Mouse (Mus musculus) liver, postnatal 0 days (tissue): ENCODE measurements around the gene Eef1g. TPM values are rescaled to one million over a fixed set of nuclear protein-coding genes. Genes with fewer than 3 reads are reported as not detected.
A peak's percentile ranks its signal among the peaks of the same experiment; 100 is the strongest.
"Not testable (repeated sequence)": the region's sequence is repeated elsewhere in the genome, so short reads cannot be mapped to it uniquely, and the experiment has no call there.

Experiments
- ATAC-seq: fragments of 200-750 bp; cut with Nextera tagmentation; 2 replicates; pipeline ENCODE4 v1.8.0; 2017; ENCODE audit warnings: mild to moderate bottlenecking, moderate library complexity
- DNase-seq: peaks from one replicate; pipeline ENCODE4 v3.0.0-alpha.2; 2016
- H3K27ac ChIP-seq: fragments of 300-500 bp; sonication (generic); 2 replicates; pipeline ENCODE4 v1.5.1; 2014; ENCODE audit warnings: antibody characterized with exemption, moderate library complexity, mild to moderate bottlenecking, low read depth
- H3K27me3 ChIP-seq: fragments of 300-500 bp; sonication (generic); 2 replicates; pipeline ENCODE4 v1.6.1; 2014; ENCODE audit warnings: low read length, control low read depth, mixed read lengths; ENCODE audit not compliant: insufficient read depth
- H3K36me3 ChIP-seq: fragments of 300-500 bp; sonication (generic); replicated peaks from 2 replicates; pipeline ENCODE4 v1.6.1; 2014; ENCODE audit warnings: mild to moderate bottlenecking, control low read depth, low read length, moderate library complexity, mixed read lengths; ENCODE audit not compliant: insufficient read depth
- H3K4me1 ChIP-seq: fragments of 300-500 bp; sonication (generic); 2 replicates; pipeline ENCODE4 v1.6.1; 2014; ENCODE audit warnings: antibody characterized with exemption, mild to moderate bottlenecking, control low read depth; ENCODE audit not compliant: insufficient read depth
- H3K4me2 ChIP-seq: fragments of 300-500 bp; sonication (generic); 2 replicates; pipeline ENCODE4 v1.6.1; 2014; ENCODE audit warnings: low read depth, mild to moderate bottlenecking, low read length, moderate library complexity, mixed read lengths
- H3K4me3 ChIP-seq: fragments of 300-500 bp; sonication (generic); 2 replicates; pipeline ENCODE4 v1.5.1; 2014; ENCODE audit warnings: low read depth, low read length
- H3K9ac ChIP-seq: fragments of 300-500 bp; sonication (generic); replicated peaks from 2 replicates; pipeline ENCODE4 v1.6.1; 2014; ENCODE audit warnings: mild to moderate bottlenecking, moderate library complexity
- H3K9me3 ChIP-seq: fragments of 300-500 bp; sonication (generic); 2 replicates; pipeline ENCODE4 v1.6.1; 2016; ENCODE audit warnings: mild to moderate bottlenecking, control low read depth, low read length, mixed read lengths
- CTCF ChIP-seq: sonication (generic); IDR thresholded peaks from 2 replicates; pipeline ENCODE4 v1.5.1; 2016; ENCODE audit warnings: antibody characterized with exemption, low read depth
- EP300 ChIP-seq: IDR thresholded peaks from 2 replicates; pipeline ENCODE4 v1.6.1; 2016; ENCODE audit warnings: antibody characterized with exemption, low read depth, mild to moderate bottlenecking
- WGBS: fragments of 180-500 bp; shearing (Covaris S2); extraction: QIAGEN DNeasy Blood & Tissue Kit; methylation state at CpG from one replicate; pipeline ENCODE4 v1.1.7; 2014; ENCODE audit not compliant: insufficient replicate concordance; 5-methylcytosine and 5-hydroxymethylcytosine counted together
- polyA plus RNA-seq: library from polyadenylated mRNA; unstranded; fragments of >200 nt; fragmentation: Nextera tagmentation; extraction: Ambion mirVana; gene quantifications from 2 replicates; pipeline ENCODE4 v1.2.1, GENCODE M21; 2015

Eef1g gene
- polyA plus RNA-seq, 1 experiment from 2014 or later = 134 TPM

GRCm38 (mm10) chr19:8967373-8967743 lies 517 bp downstream of the Eef1g start:
- Histone ChIP-seq H3K27ac (peak overlapping the region; percentile 63), H3K4me2 (peak overlapping the region; percentile 90), H3K27me3 (no peaks in the 10 kb centered on the region), H3K9me3 (no peaks in the 10 kb centered on the region), H3K36me3 (peaks cover 67% of the 10 kb centered on the region), H3K4me3 (peak overlapping the region; percentile 62), H3K4me1 (peaks cover 18% of the 10 kb centered on the region), H3K9ac (peak overlapping the region; percentile 81)
- DNase-seq = no peak
- WGBS = under 1% methylated on average over 8 of the region's 8 CpGs
- no peak for TF ChIP-seq CTCF
- no peak for TF ChIP-seq EP300
- ATAC-seq = no peak

GRCm38 (mm10) chr19:8967893-8968292 lies 1.1 kb downstream of the Eef1g start:
- H3K27ac ChIP-seq = peak overlapping the region; percentile 63; the same call in 1 of the 2 replicates
- WGBS = 4% methylated on average over 9 of the region's 9 CpGs

DNA sequence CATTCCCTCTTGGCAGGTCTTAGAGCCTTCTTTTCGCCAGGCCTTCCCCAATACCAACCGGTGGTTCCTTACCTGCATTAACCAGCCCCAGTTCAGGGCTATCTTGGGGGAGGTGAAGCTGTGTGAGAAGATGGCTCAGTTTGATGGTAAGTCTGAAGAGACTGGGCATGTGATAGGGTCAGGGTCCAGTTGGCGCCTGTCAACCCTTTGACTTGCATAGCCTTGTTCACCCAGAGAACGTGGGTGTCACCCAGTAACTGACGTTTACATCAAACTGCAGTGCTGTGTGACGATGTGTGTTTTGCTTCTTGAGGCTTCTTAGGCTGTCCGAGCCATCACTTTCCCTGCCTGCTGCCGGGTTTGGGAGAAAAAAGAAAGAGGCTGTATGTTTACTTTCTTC lies 5.7 kb downstream of the Eef1g start:
- not testable (repeated sequence) for ATAC-seq, H3K27me3 ChIP-seq, DNase-seq, H3K9ac ChIP-seq, H3K9me3 ChIP-seq, H3K4me3 ChIP-seq, H3K4me2 ChIP-seq, H3K27ac ChIP-seq
- H3K36me3 ChIP-seq = peaks cover 72% of the 10 kb centered on the region
- H3K4me1 ChIP-seq = peaks cover 12% of the 10 kb centered on the region
- WGBS = 79% methylated on average over 8 of the region's 8 CpGs

More at GRCm38 (mm10) chr19:8967893-8968292, 1.1 kb downstream of the Eef1g start:
- DNase-seq = no peak
- Histone ChIP-seq H3K4me3 (peak overlapping the region; percentile 62), H3K4me2 (peak overlapping the region; percentile 90), H3K9me3 (no peaks in the 10 kb centered on the region), H3K36me3 (peaks cover 65% of the 10 kb centered on the region), H3K4me1 (peaks cover 18% of the 10 kb centered on the region), H3K27me3 (no peaks in the 10 kb centered on the region), H3K9ac (peak overlapping the region; percentile 81)
- no peak for TF ChIP-seq CTCF
- no peak for TF ChIP-seq EP300
- no peak for ATAC-seq

- H3K27me3 ChIP-seq = no peaks in the 10 kb centered on the region
- peaks cover 80% of the 10 kb centered on the region for H3K36me3 ChIP-seq
- no peak overlapping the region for H3K4me3 ChIP-seq
- WGBS = 81% methylated on average over 1 of the region's 1 CpGs
- DNase-seq (no peak), ATAC-seq (no peak)
- no peak overlapping the region for H3K9ac ChIP-seq
- no peaks in the 10 kb centered on the region; the same call in 1 of the 2 replicates for H3K4me1 ChIP-seq
- H3K9me3 ChIP-seq = no peaks in the 10 kb centered on the region
- TF ChIP-seq CTCF (no peak), EP300 (no peak)
- H3K4me2 ChIP-seq = no peak overlapping the region
- no peak overlapping the region for H3K27ac ChIP-seq
These were observed 7.8 kb downstream of the Eef1g start for GRCm38 (mm10) chr19:8974638-8975037.

DNA sequence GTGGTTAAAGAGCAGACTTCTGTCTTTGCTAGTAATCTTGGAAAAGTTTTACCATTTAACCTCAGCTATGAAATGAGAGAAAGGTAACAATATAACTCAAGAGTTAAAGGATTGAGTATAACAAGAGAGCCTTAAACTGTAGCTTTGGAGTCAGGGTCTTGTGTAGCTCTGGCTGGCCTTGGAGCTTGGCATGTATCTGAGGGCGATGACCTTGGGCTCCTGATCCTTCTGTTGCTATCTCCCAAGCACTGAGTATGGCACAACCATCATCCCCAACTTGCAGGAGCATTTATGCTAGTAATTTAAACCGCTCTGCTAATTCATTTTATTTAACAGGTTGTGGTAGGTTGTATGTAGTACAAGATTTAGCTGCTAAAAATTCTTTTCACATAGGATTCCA lies 8.7 kb downstream of the Eef1g start:
- WGBS = 92% methylated on average over 2 of the region's 2 CpGs
- ATAC-seq = no peak
- H3K36me3 ChIP-seq = peaks cover 75% of the 10 kb centered on the region

GRCm38 (mm10) chr19:8976535-8976934 lies 9.7 kb downstream of the Eef1g start:
- H3K9ac ChIP-seq = no peak overlapping the region
- ATAC-seq (peak; percentile 64), DNase-seq (peak; percentile 57)
- no peaks in the 10 kb centered on the region for H3K27me3 ChIP-seq
- H3K9me3 ChIP-seq = no peaks in the 10 kb centered on the region
- no peak overlapping the region for H3K4me3 ChIP-seq
- H3K4me2 ChIP-seq = no peak overlapping the region
- peaks cover 65% of the 10 kb centered on the region for H3K36me3 ChIP-seq
- no peak overlapping the region for H3K27ac ChIP-seq
- H3K4me1 ChIP-seq = peaks cover 1% of the 10 kb centered on the region; the same call in 1 of the 2 replicates
- TF ChIP-seq EP300 = no peak
- peak; percentile 85 for TF ChIP-seq CTCF
- WGBS = 72% methylated on average over 3 of the region's 3 CpGs

More for the DNA sequence above, 8.7 kb downstream of the Eef1g start:
- Histone ChIP-seq H3K27ac (no peak overlapping the region), H3K27me3 (no peaks in the 10 kb centered on the region), H3K4me1 (no peaks in the 10 kb centered on the region; the same call in 1 of the 2 replicates), H3K4me3 (no peak overlapping the region), H3K9me3 (no peaks in the 10 kb centered on the region), H3K9ac (no peak overlapping the region), H3K4me2 (no peak overlapping the region)
- DNase-seq = no peak
- TF ChIP-seq EP300 = no peak

DNA sequence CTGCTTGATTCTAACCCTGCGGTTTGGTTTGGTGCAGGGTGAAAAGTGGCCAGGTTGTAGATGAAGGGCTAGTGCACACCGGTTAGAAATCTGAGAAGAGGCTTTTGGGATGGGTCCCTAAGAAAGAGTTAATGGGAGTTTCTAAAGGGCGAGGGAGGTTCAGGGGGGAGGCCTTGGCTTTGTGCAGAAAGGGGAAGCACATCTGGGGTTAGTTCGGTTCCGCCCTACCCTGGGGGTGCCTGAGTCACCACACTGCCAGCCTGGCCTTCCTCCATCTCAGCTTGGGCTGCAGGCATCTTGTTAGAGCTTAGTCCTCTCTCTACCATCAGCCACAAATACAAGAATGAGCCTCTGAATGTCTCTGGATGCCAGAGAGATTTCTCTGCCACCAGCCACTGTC lies 13.9 kb downstream of the Eef1g start:
- Histone ChIP-seq H3K9me3 (no peaks in the 10 kb centered on the region), H3K36me3 (peaks cover 29% of the 10 kb centered on the region), H3K4me1 (peaks cover 31% of the 10 kb centered on the region), H3K4me2 (no peak overlapping the region), H3K9ac (no peak overlapping the region), H3K27ac (no peak overlapping the region), H3K4me3 (no peak overlapping the region), H3K27me3 (no peaks in the 10 kb centered on the region)
- no peak for TF ChIP-seq EP300
- TF ChIP-seq CTCF = no peak
- ATAC-seq (no peak), DNase-seq (no peak)
- WGBS = 30% methylated on average over 5 of the region's 5 CpGs
